Mouse (Mus musculus) thymus, postnatal 14 days (tissue): ENCODE measurements around the gene Ltbp2.
A peak's percentile ranks its signal among the peaks of the same experiment; 100 is the strongest.

Source experiments
- DNase-seq: peaks from one replicate; pipeline ENCODE4 v3.0.0; 2021

Ltbp2 gene

DNA sequence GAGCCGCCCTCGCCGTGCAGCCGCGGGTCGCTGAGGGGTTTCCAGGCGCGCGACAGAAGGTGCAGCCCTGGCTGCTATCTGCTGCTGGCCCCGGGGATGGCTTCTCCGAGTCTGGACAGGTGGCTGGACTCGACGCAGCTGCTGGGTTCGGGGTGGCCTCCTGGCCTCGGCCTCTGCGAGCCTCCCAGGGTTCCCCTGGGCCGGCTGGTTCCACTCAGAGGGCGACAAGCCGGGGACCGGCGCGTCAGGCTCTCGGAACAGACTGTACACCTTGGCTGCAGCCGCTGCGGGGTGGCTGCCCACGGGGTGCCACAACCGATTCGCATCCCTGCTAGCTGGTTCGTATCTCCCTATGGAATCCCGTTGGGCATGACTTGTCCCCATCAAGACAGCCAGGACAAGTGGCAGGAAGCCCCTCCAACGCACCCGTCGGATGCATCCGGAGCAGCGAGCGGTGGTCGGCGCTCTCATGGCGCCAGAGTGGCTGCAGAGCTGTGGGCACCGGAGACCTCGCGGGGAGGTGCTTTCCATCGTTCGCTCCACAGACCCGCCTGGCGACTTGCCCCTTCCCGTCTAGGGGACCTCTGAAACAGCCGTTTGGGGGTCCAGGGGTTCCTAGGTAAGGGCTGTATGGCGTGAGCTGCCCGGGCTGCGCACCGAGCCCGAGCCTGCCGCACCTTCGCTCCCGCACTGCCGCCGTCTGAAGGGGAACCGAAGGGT, 411 bp downstream of the Ltbp2 start:
- DNase-seq: peak; percentile 23

DNA sequence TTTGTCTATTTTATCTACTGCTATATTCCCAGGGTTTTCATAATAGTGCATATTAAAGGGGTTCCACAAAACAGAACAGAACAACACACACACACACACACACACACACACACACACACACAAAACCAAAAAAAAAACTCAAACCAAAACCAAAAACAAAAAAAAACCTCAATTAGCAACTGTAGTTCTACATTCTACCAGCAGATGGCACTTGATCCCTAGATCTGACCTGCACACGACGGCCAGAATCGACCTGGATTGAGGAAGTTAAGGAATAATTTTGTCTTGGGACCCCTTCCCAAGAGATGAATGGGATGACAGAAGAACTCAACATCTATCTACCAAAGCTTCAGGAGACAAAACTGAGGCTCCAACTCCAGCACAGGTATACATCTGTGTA, 2.9 kb downstream of the Ltbp2 start:
- no peak for DNase-seq

DNA sequence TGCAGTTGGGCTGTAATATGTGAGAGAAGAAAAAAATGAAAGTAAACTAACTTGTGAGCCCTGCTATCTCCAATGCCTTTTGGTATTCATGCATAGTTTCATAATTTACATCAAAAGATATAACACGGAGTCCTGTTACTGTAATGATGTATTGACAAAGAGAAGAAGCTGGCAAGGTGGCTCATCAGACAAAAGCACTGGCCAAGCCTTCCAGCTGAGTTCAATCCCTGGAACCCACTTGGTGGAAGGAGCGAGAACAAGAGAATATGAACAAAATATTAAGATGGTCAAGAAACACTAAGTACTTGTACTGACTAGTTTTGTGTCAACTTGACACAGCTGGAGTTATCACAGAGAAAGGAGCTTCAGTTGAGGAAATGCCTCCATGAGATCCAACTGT, 4.0 kb downstream of the Ltbp2 start:
- no peak for DNase-seq

DNA sequence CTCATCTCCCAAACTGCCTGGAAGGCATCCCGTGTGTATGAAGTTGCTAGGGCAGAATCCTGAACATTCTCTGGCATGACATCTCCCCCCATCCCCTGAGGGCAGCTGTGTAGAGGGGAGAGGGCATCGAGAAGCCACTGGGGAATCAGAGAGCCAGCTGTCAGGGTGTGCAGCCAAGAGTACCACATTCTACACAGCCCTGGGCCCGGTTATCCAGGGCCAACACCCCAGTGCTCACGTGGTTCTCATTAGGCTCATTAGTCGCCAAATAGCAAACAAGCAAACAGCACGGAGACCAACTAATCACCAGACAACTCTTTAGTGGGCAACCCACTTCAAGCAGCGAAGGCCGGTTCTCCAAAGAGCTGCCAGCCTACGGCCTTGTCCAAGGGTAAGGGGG, 10.9 kb downstream of the Ltbp2 start:
- no peak for DNase-seq

DNA sequence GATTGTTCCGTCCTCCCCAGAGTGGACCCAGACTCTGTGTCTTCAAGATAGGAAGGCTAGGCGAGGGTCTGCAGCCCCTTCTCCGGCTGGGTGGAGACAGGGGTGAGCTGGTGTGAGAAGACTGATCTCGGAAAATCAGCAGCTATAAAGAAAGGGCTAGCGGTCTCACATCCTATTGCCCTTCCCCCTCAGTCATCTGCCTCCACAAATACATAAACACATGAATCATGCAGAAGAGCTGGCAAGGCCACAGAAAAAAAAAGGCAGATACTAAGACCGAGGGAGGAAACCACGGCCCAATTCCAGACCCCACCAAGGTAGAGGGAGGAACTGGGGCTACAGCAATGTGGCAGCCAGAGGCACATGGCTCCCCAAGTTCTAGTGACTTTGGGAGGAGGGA, 11.5 kb downstream of the Ltbp2 start:
- no peak for DNase-seq

DNA sequence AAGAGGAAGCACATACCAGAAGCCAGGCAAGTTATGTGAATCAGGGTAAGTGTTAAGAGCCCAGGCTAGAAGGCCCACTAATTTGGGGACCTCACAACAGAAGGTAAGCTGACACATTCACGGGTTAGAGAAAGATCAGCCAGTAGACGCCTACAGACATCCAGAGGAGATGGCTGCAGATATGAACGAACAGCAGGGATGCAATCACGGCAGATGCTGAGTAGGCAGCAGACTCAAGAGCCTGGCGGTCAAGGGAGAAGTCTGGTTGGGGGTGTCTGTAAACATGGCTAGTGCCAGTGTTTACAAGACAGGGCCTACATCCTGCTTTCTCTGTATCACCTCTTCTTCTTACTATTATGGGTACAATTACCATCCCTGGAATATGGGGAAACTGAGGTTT, 13.1 kb downstream of the Ltbp2 start:
- DNase-seq: no peak

DNA sequence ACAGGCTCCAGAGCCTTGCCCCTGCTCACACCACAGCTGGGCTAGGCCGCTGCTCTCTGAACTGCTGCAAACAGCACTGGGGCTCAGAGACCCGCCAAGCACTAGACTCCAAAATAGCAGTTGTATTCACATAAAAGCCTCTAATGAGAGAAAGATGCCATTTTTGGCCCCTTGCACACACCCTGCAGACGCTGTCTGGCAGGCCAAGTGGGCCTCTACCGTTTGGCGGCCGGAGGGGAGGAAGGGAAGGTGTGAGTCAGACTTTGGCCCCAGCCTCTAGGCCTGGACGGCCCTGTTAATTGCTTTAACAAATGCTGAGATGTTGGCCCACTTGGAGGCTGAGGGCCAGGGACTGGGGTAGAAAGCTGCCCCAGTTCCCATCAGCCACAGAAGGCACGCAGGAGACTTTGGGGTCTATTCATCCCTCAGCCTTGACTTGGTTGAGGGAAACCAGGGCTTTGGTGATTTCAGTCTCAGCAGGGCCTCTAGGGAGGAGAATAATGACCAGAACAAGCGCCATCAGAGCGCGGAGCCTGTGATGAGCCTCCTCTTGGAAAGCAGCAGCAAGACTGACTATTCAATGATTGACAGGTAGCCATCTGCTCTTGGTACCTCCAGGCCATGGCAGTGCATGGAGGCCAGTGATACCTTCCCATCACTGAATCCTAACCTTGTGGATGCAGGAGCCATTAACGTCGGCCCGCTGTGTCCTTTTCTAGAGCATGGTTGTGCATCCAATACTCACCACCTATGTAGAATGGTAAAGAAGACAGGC, 14.0 kb downstream of the Ltbp2 start:
- DNase-seq: no peak

DNA sequence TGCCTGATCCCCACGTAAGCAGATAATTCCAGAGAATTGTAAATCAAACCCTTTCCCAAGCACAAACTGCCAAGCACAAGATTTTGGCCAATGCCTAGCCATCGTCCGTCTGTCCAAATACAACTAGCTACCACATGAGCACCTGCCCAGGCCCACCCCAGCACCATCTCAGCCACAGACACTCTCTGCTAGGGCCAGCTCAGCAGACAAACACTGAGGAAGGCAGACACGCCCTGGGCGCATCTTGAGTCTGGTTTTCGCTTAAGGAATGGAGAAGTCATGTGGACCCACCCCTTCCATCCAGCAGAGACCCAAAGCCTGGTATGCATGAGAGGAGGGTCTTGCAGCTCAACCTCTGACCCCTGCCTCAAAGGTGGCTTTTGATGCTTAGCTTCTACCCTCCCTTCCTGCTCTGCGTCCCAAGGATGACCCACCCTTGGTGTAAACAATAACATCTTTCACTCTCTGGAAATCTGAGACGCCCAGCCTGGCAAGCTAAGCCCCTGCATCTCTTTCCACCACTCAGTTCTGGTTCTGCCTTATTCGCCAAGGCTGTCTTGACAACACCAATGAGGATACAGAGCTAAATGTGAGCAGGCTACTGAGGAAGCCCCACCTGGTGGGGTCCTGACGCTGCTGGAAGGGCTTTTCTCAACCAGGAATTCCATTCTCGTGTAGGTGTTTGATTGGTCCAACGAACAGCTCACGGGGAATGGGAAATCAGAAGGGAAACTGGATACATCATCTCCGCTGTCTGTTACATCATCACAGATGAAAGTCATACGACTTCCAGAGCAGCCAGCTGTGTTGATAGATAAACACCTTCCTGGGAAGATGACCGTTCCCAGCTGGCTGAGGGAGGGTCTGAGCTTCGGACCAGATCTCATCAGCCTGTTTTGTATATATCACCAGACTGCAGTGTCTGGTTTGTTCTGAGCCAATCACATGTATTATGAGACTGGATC, 17.9 kb downstream of the Ltbp2 start:
- no peak for DNase-seq

DNA sequence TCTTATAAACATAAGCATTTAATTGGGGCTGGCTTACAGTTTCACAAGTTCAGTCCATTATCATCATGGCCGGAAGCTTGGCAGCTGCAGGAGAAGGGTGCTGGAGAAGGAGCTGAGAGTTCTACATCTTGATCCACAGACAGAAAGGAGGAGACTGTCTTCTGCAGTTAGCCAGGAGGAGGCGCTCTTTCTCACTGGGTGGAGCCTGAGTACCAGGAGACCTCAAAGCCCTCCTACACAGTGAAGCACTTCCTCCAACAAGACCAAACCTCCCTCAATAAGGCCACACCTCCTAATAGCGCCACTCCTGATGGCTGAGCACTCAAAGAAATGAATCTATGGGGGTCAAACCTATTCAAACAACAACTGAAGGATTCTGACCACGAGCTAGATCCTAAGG, 18.6 kb downstream of the Ltbp2 start:
- DNase-seq: no peak

DNA sequence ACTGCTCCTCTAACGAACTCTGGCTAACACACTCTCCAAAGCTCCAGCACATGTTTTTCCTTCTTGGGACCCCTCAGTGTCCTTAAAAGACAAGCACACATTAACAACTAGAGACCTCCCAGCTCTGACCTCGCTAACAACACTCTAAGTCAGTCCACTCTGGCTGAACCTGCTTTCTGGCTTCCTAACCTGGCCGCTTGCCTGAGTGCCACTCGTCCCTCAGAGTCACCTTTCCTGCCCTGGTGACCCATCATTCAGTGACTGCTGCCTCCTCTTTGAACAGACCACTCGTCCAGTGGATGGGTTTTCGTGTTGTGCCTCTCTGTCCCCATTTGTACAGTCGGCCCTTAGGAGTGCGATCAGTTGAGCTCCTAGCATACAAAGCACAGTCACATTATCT, 19.8 kb downstream of the Ltbp2 start:
- DNase-seq: no peak

DNA sequence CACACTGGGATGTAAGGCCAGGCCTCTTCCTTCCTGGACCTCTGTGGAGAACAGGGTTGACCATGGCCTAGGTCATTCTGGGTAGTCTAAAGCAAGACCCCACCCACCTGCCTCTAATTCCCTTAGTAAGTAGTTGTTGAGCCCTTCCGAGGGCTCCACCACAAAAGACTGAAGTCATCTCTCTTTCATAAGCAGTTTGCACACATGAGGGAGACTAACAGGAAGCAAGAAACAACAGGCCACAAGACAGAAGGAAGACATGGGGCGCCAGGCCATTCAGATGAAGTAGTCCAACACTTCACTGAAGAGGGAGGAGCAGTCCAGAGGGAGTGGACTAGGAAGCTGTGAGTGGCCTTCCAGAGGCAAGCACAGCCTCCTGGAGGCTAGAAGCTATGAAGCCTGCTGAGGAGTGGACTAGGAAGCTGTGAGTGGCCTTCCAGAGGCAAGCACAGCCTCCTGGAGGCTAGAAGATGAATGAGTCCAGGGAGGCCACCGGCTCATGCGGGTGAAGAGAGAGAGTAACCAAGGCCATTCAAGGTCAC, 21.2 kb downstream of the Ltbp2 start:
- DNase-seq: no peak

DNA sequence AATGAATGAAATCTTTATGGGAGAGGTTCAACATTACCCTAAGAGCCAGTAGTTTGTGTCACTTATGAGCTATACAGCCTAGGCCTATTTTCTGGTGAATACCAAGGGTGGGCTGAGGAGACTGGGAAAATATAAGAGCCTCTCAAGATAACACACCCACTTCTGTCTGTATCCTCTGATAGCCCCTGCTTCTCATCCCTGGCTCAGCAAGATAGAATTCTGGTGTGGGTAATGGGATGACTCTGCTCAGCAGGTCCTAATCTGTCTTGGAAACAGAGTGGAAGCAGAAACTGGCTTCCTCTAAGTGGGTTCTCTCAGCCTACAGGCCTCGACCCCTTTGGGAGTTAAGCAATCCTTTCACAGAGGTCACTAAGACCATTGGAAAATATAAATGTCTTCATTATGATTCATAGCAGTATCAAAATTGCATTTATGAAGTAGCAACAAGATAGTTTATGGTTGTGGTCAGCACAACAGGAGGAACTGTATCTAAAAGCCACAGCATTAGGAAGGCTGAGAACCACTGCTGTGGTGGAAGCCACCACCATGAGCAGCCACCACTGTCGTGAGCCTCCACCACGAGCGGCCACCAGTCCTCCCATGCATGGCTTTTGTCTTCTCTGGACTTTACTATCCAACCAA, 21.8 kb downstream of the Ltbp2 start:
- no peak for DNase-seq

DNA sequence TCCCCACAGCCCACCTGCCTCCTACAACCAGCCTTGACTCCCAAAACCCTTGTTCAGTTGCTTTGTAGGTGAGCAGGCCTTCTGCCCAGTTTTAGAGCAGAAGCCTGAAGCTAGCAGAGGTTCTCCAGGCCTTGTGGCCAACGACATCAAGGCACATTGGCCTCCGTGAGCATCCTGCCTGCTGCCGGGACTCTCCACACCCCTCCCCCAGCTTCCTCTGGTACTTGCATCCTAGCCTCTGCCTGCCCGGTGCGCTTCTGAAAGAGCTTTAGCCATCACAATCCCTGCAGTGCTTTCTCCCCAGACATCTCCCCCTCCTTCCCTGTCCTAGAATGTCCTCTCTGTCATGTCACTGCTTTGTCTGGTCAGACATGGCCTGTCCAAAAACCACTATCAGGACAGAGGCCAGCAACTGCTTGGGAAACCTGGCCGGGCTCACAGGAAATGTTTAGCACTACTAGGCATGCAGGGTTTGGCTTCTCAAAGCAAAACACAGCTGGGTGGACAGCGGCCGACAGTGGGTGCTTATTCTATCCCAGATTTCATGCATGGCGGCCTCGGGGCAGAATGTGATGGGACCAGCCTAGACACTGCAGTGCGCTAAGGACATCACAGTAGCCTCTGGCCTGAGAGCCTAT, 24.8 kb downstream of the Ltbp2 start:
- no peak for DNase-seq

DNA sequence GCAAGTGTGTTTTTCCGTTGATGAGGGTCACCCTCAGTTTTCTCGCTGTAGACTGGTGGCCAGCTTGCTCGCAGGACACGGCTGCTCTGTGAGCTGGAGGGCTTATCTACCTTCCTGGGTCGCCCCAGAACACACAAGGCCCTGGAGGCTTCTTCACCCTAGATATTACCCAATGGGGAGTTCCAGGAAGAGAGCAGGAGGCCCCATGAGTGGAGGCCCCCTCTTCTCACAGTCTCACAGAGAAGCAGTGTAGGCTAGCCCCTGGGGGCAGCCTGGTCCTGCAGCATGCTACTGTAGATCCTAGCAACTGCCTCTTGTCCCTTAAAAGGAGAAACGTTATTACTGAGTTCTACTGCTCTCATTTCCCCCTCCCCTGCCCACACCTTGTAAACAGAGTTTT, 28.4 kb downstream of the Ltbp2 start:
- DNase-seq: no peak

DNA sequence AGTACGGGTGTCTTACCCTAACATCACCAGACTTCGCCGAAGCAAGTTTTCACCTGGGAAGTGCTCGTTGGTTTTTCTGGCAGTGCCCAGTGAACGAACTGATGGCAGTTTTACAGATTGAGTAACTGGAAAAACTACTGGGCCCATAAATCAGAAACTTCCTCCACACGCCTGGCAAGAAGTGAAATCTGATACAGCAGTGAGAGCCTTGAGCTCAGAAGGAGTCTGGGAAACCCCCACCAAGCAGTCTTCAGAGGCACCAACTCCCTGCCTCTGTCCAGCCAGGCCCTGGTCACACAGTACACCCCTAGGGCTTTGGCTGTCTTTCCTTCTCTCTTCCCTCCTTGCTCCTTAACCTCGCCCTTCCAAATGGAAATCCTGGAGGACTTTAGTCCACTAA, 28.9 kb downstream of the Ltbp2 start:
- DNase-seq: no peak

DNA sequence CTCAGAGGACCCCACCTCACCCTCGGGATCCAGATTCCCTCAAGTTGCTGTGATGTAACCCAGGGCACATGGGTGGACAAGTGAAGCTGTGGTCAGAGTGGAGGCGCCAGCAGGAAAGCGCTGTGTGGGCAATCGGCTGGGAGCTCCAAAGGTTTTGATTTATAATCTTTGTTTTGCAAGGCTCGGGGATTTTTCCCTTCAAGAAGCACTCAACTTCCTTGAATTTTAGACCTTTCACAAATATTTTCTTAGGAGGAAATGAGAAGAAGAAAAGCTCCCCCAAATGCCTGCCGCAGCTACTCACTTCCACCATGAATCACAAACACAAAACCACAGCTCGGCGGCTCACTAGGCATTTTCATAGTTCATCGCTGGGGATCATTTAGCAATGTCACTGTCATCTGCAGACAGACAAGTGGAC, 29.7 kb downstream of the Ltbp2 start:
- DNase-seq: no peak

DNA sequence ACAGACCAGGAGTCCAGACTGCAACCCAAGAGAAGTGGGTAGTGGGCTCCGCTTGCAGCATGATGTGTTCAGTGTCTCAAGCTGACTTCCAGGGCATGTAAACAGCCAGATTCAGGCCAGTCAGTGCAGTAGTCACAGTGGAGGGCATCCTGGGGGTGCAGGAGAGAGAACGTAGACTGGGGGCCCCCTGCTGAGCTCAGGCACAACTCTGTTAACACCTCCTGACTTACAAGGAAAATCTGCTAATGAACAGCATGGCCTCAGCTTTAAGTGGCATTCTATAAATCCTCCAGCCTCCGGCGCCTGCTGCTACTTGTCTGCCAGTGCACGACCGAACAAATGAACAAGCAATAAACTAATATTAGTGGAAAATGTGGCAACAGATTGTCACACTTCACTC, 33.6 kb downstream of the Ltbp2 start:
- no peak for DNase-seq

DNA sequence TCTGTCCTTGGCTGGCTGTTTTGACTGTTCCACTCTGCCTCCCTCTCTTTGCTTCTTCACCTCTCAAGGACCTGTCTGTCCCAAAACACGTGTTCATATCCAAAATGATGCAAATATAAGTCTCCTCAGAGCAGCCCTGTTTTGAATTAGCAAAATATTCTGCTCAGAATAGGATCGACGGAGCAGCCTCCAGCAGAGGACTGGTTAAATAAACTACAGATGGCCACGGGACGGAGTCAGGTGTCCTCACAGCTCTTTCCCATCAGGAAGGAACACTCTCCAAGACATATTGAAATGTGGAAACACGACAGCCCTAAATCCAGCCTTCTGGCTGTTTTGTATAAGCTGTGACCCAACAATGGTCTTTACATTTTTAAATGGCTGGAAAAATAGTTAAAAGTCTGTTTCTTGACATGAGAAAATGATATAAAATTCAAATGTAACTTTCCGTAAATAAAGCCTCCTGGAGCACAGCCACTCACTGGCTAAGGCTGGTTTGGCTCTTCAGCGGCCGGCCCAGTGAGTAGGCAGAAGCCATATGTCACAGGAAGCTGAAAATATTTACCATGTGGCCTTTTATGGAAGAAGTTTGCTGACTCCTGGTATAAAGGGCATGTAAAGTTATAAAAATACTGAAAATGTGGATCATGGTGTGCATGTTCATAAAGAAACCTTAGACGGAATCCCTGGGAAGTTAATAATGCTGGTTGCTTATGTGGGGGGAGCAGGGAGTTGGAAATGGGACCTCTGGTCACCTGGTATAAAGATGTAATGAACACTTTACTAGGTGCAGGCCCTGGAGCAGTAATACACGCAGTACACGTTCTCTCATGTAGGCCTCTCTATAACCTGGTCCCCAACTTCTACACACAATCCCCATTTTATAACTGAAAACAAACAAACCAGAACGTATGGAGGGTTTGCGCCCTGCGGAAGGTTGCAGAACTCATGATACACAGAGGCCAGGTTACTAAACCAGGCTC, 34.9 kb downstream of the Ltbp2 start:
- no peak for DNase-seq

DNA sequence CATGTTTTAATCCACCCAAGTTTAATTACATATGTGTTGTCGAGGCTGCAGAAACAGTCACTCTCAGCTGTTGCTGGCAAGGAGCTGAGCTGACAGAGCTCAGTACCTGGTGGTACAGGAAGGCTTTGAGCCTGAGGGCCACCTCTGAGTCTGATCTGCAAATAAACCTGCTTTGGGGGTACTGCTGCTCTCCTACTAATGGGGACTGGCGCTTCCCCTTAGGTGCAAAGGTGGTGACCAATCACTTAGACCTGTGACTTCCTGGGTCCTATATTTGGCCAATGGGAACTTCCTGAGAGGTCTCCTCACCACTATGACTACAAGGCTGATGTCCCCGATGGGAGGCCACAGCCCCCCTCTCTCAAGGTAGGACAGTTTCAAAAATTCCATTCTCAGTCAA, 35.6 kb downstream of the Ltbp2 start:
- DNase-seq: no peak

DNA sequence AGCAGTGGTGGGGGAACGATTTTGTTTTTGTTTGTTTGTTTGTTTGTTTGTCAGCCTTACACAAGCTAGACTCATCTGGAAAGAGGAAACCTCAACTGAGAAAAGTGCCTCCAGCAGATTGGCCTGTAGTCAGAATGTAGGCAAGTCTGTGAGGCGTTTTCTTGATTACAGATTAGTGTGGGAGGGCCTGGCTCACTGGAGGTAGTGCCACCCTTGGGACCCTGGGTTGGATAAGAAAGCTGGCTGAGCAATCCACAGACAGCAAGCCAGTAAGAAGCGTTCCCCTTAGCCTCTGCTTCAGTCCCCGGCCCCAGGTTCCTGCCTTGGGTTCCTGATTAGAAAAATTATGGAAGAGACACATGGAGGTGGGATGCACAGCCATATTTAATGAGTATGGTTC, 36.4 kb downstream of the Ltbp2 start:
- DNase-seq: no peak

DNA sequence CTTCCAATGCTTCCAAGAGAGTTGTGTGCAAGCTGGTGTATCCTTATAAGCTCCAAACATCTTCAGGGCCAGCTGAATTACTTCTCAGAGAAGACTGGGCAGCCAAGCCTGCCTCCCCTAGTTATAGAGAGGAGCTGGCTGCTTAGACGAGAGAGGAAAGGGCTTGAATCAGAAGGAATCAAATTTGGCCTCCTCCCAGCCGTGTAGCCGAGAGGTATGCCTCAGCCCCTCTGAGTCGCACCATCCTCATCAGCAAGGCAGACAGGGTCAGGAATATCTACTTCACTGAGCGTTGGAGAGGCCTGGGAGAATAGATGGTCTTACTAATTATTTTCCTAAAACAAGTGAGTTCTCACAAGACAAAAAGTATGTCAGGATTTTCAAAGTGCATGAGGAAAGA, 40.7 kb downstream of the Ltbp2 start:
- DNase-seq: no peak
